ENCODE assay signal across 14 mouse cellular contexts in genomic region chr4:126120506-126120905, GRCm38 (mm10). TPM values are rescaled to one million over a fixed set of nuclear protein-coding genes. Genes with fewer than 3 reads are reported as not detected.
"Had no signal": no experiment of that assay in that cellular context is flagged by ENCODE, and none has a peak within 500 bp of the region (broad histone marks: within the 10 kb centered on the region; RNA-seq: fewer than 3 reads in every experiment).

No protein-coding gene starts in this region.

- H3K27ac ChIP-seq: left cerebral cortex, adult 2 months; limb, embryonic 10.5 days; liver, embryonic 15.5 days; midbrain, embryonic 10.5 days; neural tube, embryonic 12.5 days had no signal

- ATAC-seq: lung, postnatal 0 days had no signal

- DNase-seq: kidney, postnatal 25 days; lung, adult 2 months; lung, postnatal 36 days; midbrain, embryonic 14.5 days; thymus, adult 18-20 months; thymus, postnatal 25 days had no signal

- H3K4me3 ChIP-seq: left cerebral cortex, adult 2 months; limb, embryonic 10.5 days; liver, embryonic 15.5 days; midbrain, embryonic 10.5 days; myocyte; neural tube, embryonic 12.5 days had no signal

RNA-seq across cellular contexts. Expression of gene Sh3d21, which starts 42.8 kb away (rescaled TPM):
- total RNA-seq: megakaryocyte, adult 5-6 weeks had no signal
